13 mouse cellular contexts compared by ENCODE assay signal in the genomic region with DNA sequence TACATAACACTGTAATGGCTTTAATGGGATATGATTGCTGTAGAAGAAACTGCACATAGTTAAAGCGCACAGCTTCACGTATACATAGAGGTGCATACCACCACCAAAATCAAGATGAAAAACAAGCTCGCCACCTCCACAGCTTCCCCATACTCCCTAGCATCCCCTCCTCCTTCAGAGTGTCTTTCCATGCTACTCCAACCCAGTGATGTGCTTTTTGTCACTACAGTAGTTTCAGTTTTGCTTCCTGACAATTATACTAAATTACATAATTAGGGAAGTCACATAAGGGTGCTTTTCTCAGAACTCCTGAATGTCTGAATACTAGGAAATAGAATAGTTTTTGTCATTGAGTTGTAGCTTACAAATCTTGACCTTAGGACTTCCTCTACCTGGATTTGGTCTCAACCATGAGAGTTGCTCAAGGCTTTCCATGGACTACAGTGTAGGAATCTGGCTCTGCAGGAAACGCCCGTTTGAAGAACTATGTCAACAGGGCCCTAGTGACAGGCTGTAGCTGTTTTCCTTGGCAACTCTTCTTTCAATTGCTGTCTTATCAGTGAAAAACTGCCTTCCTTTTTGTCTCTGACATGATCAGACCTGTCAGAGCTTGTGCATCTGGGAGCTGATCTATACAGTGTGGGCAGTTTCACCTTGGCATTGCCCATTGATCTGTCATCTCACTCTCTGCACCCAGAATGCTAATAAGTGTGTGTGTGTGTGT.
A peak's percentile ranks its signal among the peaks of the same experiment; 100 is the strongest.
DNase-seq lines count a peak whose midpoint lies in the region; ATAC-seq and TF ChIP-seq lines count a peak whose summit lies in the region.
"Had no signal": no experiment of that assay in that cellular context is flagged by ENCODE, and none has a peak within 500 bp of the region (broad histone marks: within the 10 kb centered on the region; RNA-seq: fewer than 3 reads in every experiment).

No protein-coding gene starts in this region.

- TF ChIP-seq CTCF in heart, adult 2 months (IDR thresholded peaks at IDR 0.05), result no peak

- WGBS in heart, adult 2 months, result 37% methylated on average over 5 of the region's 5 CpGs
- WGBS in heart, embryonic 10.5 days, result 67% methylated on average over 5 of the region's 5 CpGs
- 89% methylated on average over 5 of the region's 5 CpGs for WGBS in midbrain, embryonic 15.5 days
- 89% methylated on average over 5 of the region's 5 CpGs for WGBS in midbrain, embryonic 11.5 days
- 62% methylated on average over 5 of the region's 5 CpGs for WGBS in stomach, embryonic 16.5 days

- DNase-seq in heart, adult 2 months, result peak in 1 of 2 experiments; percentile 25
- no peak for DNase-seq in heart, embryonic 10.5 days (ENCODE audit: low spot score)
- DNase-seq in midbrain, embryonic 11.5 days (ENCODE audit: low spot score, missing footprints), result no peak
- DNase-seq in lung, adult 18-20 months, result peak; percentile 76 to 84
- DNase-seq in cerebellum, postnatal 25 days, result no peak
- DNase-seq: gastrocnemius, postnatal 10 days; right cerebral cortex, postnatal 14 days had no signal

- no peak overlapping the region; the same call in 1 of the 2 replicates for H3K9ac ChIP-seq in heart, adult 2 months (ENCODE audit: low read depth, low read length)
- H3K9ac ChIP-seq in midbrain, embryonic 15.5 days, result no peak overlapping the region
- H3K9ac ChIP-seq in midbrain, embryonic 11.5 days (ENCODE audit: low read length), result no peak overlapping the region
- no peak overlapping the region for H3K9ac ChIP-seq in stomach, embryonic 16.5 days (ENCODE audit: low read length)
- H3K9ac ChIP-seq: hindbrain, embryonic 15.5 days; lung, embryonic 15.5 days had no signal

- no peak overlapping the region for H3K4me2 ChIP-seq in midbrain, embryonic 15.5 days
- no peak overlapping the region for H3K4me2 ChIP-seq in midbrain, embryonic 11.5 days
- 0 out of 2 replicates have a peak overlapping the region, but pooled peaks have one; percentile 9 for H3K4me2 ChIP-seq in stomach, embryonic 16.5 days (ENCODE audit: low read depth, low read length)
- H3K4me2 ChIP-seq: hindbrain, embryonic 15.5 days; lung, embryonic 15.5 days had no signal

- peak overlapping the region; percentile 10; the same call in 1 of the 2 replicates for H3K4me3 ChIP-seq in heart, adult 2 months
- no peak overlapping the region for H3K4me3 ChIP-seq in heart, embryonic 10.5 days
- no peak overlapping the region for H3K4me3 ChIP-seq in midbrain, embryonic 15.5 days
- no peak overlapping the region for H3K4me3 ChIP-seq in midbrain, embryonic 11.5 days (ENCODE audit: low read depth, low read length)
- no peak overlapping the region for H3K4me3 ChIP-seq in stomach, embryonic 16.5 days (replicated peaks; ENCODE audit: low read length)
- H3K4me3 ChIP-seq: hindbrain, embryonic 15.5 days; lung, embryonic 15.5 days had no signal

- TF ChIP-seq EP300 in heart, adult 2 months (IDR thresholded peaks at IDR 0.05; ENCODE audit: insufficient read depth, low read depth, low read length), result no peak

- H3K36me3 ChIP-seq in heart, adult 2 months (ENCODE audit: control insufficient read depth, insufficient read depth, low read length), result peaks cover 2% of the 10 kb centered on the region; the same call in 1 of the 2 replicates
- H3K36me3 ChIP-seq in heart, embryonic 10.5 days, result no peaks in the 10 kb centered on the region
- H3K36me3 ChIP-seq in midbrain, embryonic 15.5 days (replicated peaks), result no peaks in the 10 kb centered on the region
- no peaks in the 10 kb centered on the region for H3K36me3 ChIP-seq in midbrain, embryonic 11.5 days (ENCODE audit: control insufficient read depth, insufficient read depth, low read length)
- no peaks in the 10 kb centered on the region for H3K36me3 ChIP-seq in stomach, embryonic 16.5 days (ENCODE audit: control insufficient read depth, insufficient read depth, low read length)
- H3K36me3 ChIP-seq: hindbrain, embryonic 15.5 days; lung, embryonic 15.5 days had no signal

- peak; percentile 23; the same call in 1 of the 2 replicates for TF ChIP-seq POLR2A in heart, adult 2 months (IDR thresholded peaks at IDR 0.05; ENCODE audit: insufficient read depth, low read depth, low read length)

- peak; percentile 53; the same call in 1 of the 2 replicates for ATAC-seq in midbrain, embryonic 15.5 days (replicated peaks)
- no peak for ATAC-seq in midbrain, embryonic 11.5 days (ENCODE audit: low FRiP score)
- peak; percentile 86; the same call in 1 of the 2 replicates for ATAC-seq in stomach, embryonic 16.5 days (ENCODE audit: insufficient read depth, low FRiP score)
- no peak for ATAC-seq in megakaryocyte-erythroid progenitor cell, adult 5-6 weeks (replicated peaks; ENCODE audit: low FRiP score, low TSS enrichment, poor library complexity, severe bottlenecking)

- peak overlapping the region; percentile 8 for H3K27ac ChIP-seq in heart, adult 2 months
- no peak overlapping the region for H3K27ac ChIP-seq in heart, embryonic 10.5 days
- no peak overlapping the region for H3K27ac ChIP-seq in midbrain, embryonic 15.5 days
- no peak overlapping the region for H3K27ac ChIP-seq in midbrain, embryonic 11.5 days (ENCODE audit: low read depth, low read length)
- H3K27ac ChIP-seq in stomach, embryonic 16.5 days (ENCODE audit: low read length), result peak overlapping the region; percentile 49
- H3K27ac ChIP-seq: hindbrain, embryonic 15.5 days; lung, embryonic 15.5 days had no signal

- no peaks in the 10 kb centered on the region for H3K27me3 ChIP-seq in heart, adult 2 months (ENCODE audit: control insufficient read depth, insufficient read depth, low read length)
- no peaks in the 10 kb centered on the region for H3K27me3 ChIP-seq in heart, embryonic 10.5 days (ENCODE audit: insufficient read depth, poor library complexity, severe bottlenecking)
- no peaks in the 10 kb centered on the region for H3K27me3 ChIP-seq in midbrain, embryonic 15.5 days (replicated peaks)
- no peaks in the 10 kb centered on the region for H3K27me3 ChIP-seq in midbrain, embryonic 11.5 days (ENCODE audit: control insufficient read depth, insufficient read depth, low read length)
- no peaks in the 10 kb centered on the region for H3K27me3 ChIP-seq in stomach, embryonic 16.5 days (ENCODE audit: control insufficient read depth, insufficient read depth, low read length)
- H3K27me3 ChIP-seq: CH12.LX; hindbrain, embryonic 15.5 days; lung, embryonic 15.5 days had no signal

- peaks cover 14% of the 10 kb centered on the region for H3K4me1 ChIP-seq in heart, adult 2 months (ENCODE audit: control insufficient read depth, insufficient read depth, low read length)
- H3K4me1 ChIP-seq in heart, embryonic 10.5 days, result no peaks in the 10 kb centered on the region
- H3K4me1 ChIP-seq in midbrain, embryonic 15.5 days, result peaks cover 3% of the 10 kb centered on the region
- H3K4me1 ChIP-seq in midbrain, embryonic 11.5 days (ENCODE audit: control insufficient read depth, insufficient read depth, low read length), result no peaks in the 10 kb centered on the region
- H3K4me1 ChIP-seq in stomach, embryonic 16.5 days (ENCODE audit: control insufficient read depth, insufficient read depth, low read length), result no peaks in the 10 kb centered on the region
- H3K4me1 ChIP-seq: hindbrain, embryonic 15.5 days had no signal

- intact Hi-C loops in heart, adult 2 months (cut with DNase I), result loop anchor here (1.0 kb wide), 1 partner anchor 26 kb away; no protein-coding TSS in a partner anchor

- no peaks in the 10 kb centered on the region for H3K9me3 ChIP-seq in heart, embryonic 10.5 days
- H3K9me3 ChIP-seq in midbrain, embryonic 15.5 days, result no peaks in the 10 kb centered on the region
- H3K9me3 ChIP-seq in midbrain, embryonic 11.5 days (ENCODE audit: control insufficient read depth, low read length), result no peaks in the 10 kb centered on the region
- no peaks in the 10 kb centered on the region for H3K9me3 ChIP-seq in stomach, embryonic 16.5 days (replicated peaks; ENCODE audit: control insufficient read depth, low read length)
- H3K9me3 ChIP-seq: hindbrain, embryonic 15.5 days; lung, embryonic 15.5 days had no signal

- no peaks in the 10 kb centered on the region for H3K79me2 ChIP-seq in heart, adult 2 months (replicated peaks; ENCODE audit: control insufficient read depth, insufficient read depth, low read length)

Comparison
In these comparisons a context has a peak if more than half of its experiments do, and no peak if none do; other contexts are left out.
1. H3K27ac ChIP-seq: peak in heart, adult 2 months (single experiment) and stomach, embryonic 16.5 days (single experiment); none in heart, embryonic 10.5 days (single experiment), midbrain, embryonic 15.5 days (single experiment) and midbrain, embryonic 11.5 days (single experiment).
2. ATAC-seq: peak in midbrain, embryonic 15.5 days (single experiment) and stomach, embryonic 16.5 days (single experiment); none in midbrain, embryonic 11.5 days (single experiment) and megakaryocyte-erythroid progenitor cell, adult 5-6 weeks (single experiment).
3. DNase-seq: peak in lung, adult 18-20 months (2 of 2); none in heart, embryonic 10.5 days (single experiment), midbrain, embryonic 11.5 days (single experiment) and cerebellum, postnatal 25 days (0 of 2).